Mouse (Mus musculus) ES-E14 (cell line): ENCODE data around the gene Fam20b. TPM values are rescaled to one million over a fixed set of nuclear protein-coding genes. Genes with fewer than 3 reads are reported as not detected.

Experiments
- DNase-seq: peaks from one replicate; pipeline ENCODE4 v3.0.0-alpha.2; 2013; ENCODE audit warnings: low read depth, low spot score
- H3K27ac ChIP-seq: 2 replicates; pipeline ENCODE4 v1.5.1; 2012; ENCODE audit warnings: low read depth, mild to moderate bottlenecking, low read length, moderate library complexity, mixed read lengths; ENCODE audit not compliant: poor library complexity, insufficient read depth, severe bottlenecking
- H3K36me3 ChIP-seq: 2 replicates; pipeline ENCODE4 v1.6.1; 2012; ENCODE audit warnings: mild to moderate bottlenecking, low read length, moderate library complexity, mixed read lengths; ENCODE audit not compliant: control insufficient read depth, poor library complexity, insufficient read depth, severe bottlenecking
- H3K4me1 ChIP-seq, 2 experiments: fragments of 150-350 bp in 1 of 2; sonication (generic) in 1 of 2; 2 replicates each; pipeline ENCODE4 v1.6.1; 2012; ENCODE audit warnings: low read length in 2 of 2, mild to moderate bottlenecking in 1 of 2, mixed read lengths in 1 of 2; ENCODE audit not compliant: control insufficient read depth in 2 of 2, insufficient read depth in 2 of 2, poor library complexity in 1 of 2
- H3K4me3 ChIP-seq, 2 experiments: fragments of 150-350 bp in 1 of 2; sonication (generic) in 1 of 2; 2 replicates each; pipeline ENCODE4 v1.5.1; 2012; ENCODE audit warnings: low read length in 2 of 2, low read depth in 1 of 2, mild to moderate bottlenecking in 1 of 2, mixed read lengths in 1 of 2; ENCODE audit not compliant: insufficient read depth in 1 of 2, poor library complexity in 1 of 2, severe bottlenecking in 1 of 2
- H3K9ac ChIP-seq: 2 replicates; pipeline ENCODE4 v1.6.1; 2012; ENCODE audit warnings: low read depth, mild to moderate bottlenecking, low read length, mixed read lengths; ENCODE audit not compliant: poor library complexity, insufficient read depth, severe bottlenecking
- H3K9me3 ChIP-seq: fragments of 150-350 bp; sonication (generic); 2 replicates; pipeline ENCODE4 v1.6.1; 2012; ENCODE audit warnings: low read depth, mild to moderate bottlenecking, low read length; ENCODE audit not compliant: control insufficient read depth, insufficient read depth
- CHD2 ChIP-seq: IDR thresholded peaks from 2 replicates; pipeline ENCODE4 v1.6.1; 2014; ENCODE audit warnings: mild to moderate bottlenecking, low read depth, low read length, inconsistent platforms
- HCFC1 ChIP-seq: IDR thresholded peaks from 2 replicates; pipeline ENCODE4 v1.6.1; 2012; ENCODE audit warnings: low read length, inconsistent platforms, borderline replicate concordance; ENCODE audit not compliant: insufficient read depth
- MAFK ChIP-seq: IDR thresholded peaks from 2 replicates; pipeline ENCODE4 v1.6.1; 2014; ENCODE audit warnings: mild to moderate bottlenecking, low read depth, low read length, inconsistent platforms; ENCODE audit not compliant: insufficient read depth
- ZC3H11A ChIP-seq: IDR thresholded peaks from 2 replicates; pipeline ENCODE4 v1.6.1; 2012; ENCODE audit warnings: low read depth, mild to moderate bottlenecking, inconsistent platforms, low read length, borderline replicate concordance
- ZNF384 ChIP-seq: IDR thresholded peaks from 2 replicates; pipeline ENCODE4 v1.6.1; 2012; ENCODE audit warnings: low read depth, low read length, inconsistent platforms
- in situ Hi-C, 2 experiments: fragments of 600-800 bp; cut with MboI; formaldehyde crosslinking; loops; one replicate each; pipeline ENCODE4 v1.15.1; 2025; ENCODE audit warnings: low sequenced_read_pairs in 2 of 2, inconsistent platforms in 1 of 2; ENCODE audit not compliant: unreplicated experiment in 2 of 2
- total RNA-seq: library from RNA; depleted of rRNA; stranded (reverse); fragments of 300-350 nt; gene quantifications from 2 replicates; pipeline ENCODE4 v1.2.3, GENCODE M21; 2012

Gene Fam20b
- total RNA-seq, 1 experiment, result 22.2 TPM

DNA sequence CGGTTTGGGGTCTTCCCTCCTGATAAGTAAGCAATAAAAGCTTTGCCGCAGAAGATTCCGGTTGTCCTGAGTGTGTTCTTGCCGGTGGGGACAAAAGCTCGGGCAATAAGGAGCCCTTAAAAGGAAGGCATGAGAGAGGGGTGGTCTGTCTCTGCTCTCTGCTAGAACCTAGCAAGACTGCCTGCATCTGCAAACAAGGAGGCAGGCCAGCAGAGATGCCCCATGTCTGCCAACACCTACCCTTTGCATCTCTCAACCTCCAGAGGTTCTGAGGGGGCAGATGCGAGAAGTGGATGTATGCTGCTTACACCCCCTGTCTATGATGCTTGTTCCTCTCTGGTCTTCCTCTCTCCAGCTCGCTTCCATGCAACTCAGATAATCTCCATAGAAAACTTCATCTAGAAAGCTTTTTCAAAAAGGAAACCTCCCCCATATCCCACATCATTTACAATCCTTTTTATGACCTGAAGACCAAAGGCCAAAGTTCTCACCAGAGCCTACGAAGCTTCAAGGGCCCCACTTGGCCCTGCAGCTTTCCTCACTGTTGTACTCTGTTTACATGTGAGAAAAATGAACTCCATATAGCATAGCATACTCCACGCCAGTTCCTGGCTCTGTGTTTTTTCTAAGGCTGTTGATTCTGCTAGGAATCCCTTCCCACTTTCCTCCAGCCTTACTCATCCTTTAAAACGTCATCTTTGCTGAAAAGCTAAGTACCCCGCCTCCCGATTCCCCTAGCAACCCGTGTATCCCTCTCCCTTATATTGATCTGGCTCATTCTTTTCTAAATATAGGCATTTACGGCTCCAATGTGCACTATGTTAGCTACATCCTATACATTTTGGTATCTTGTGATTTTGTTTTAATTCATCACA lies 8.6 kb upstream of the Fam20b start:
- H3K36me3 ChIP-seq, result no peaks in the 10 kb centered on the region
- no peaks in the 10 kb centered on the region for H3K9me3 ChIP-seq
- no peak overlapping the region for H3K4me3 ChIP-seq
- no peak for DNase-seq
- no peak for TF ChIP-seq ZNF384
- TF ChIP-seq CHD2, result no peak
- no peak for TF ChIP-seq HCFC1
- no peak for TF ChIP-seq ZC3H11A
- TF ChIP-seq MAFK, result no peak
- H3K4me1 ChIP-seq, result no peaks in the 10 kb centered on the region
- H3K27ac ChIP-seq, result no peak overlapping the region
- H3K9ac ChIP-seq, result no peak overlapping the region
- in situ Hi-C loops, result no loop called here

DNA sequence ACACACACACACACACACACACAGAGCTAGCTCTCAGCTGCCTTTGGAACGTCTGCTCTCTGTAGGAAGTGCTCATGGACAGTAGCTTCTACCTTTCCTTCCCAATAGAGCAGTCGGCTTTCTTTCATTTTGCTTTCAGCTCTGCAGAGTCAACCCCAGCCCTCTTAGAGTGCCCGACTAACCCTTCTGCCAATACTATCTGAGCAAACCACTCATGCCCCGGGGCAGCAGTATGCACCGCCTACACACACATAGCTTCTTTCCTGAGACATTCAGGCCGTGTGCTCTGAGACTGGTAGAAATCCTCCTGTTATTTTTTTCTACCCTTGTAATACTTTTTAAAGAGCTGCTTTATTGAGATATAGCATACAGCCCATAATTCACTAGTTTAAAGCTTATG lies 3.2 kb upstream of the Fam20b start:
- no peak for TF ChIP-seq CHD2
- no peak for TF ChIP-seq ZNF384
- no peak for TF ChIP-seq HCFC1
- TF ChIP-seq ZC3H11A, result no peak
- no peak for TF ChIP-seq MAFK
- Histone ChIP-seq H3K9ac (no peak overlapping the region), H3K27ac (no peak overlapping the region), H3K9me3 (no peaks in the 10 kb centered on the region), H3K4me3 (no peak overlapping the region), H3K4me1 (0 out of 4 replicates have a peak, but pooled peaks cover 0 to 3% of the 10 kb centered on the region in 2 experiments), H3K36me3 (no peaks in the 10 kb centered on the region)
- in situ Hi-C loops, result no loop called here
- no peak for DNase-seq

DNA sequence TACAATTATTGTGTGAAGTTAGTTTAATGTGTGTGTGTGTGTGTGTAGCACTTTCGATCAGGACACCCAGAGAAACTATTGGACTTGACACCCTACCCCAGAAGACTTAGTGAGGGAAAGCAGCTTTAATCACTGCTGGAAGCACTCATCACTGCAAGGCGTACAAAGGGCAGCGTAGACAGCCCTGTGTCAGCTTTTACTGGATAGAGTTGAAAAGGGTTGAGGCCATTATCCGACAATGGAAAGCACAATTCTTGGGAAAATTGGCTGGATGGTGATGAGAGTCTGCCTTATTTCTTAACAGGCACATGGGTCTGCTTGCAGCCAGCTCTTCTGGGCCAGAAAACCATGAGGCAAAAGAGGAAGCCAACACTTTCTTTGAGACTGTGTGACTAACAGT lies 1.2 kb upstream of the Fam20b start:
- peaks cover 0 to 5% of the 10 kb centered on the region in 2 experiments; a peak in 1 of 4 replicates for H3K4me1 ChIP-seq
- H3K4me3 ChIP-seq, result no peak overlapping the region
- H3K27ac ChIP-seq, result no peak overlapping the region
- H3K9ac ChIP-seq, result no peak overlapping the region
- no peaks in the 10 kb centered on the region for H3K9me3 ChIP-seq
- no peak for DNase-seq
- no peaks in the 10 kb centered on the region for H3K36me3 ChIP-seq
- in situ Hi-C loops, result no loop called here
- TF ChIP-seq HCFC1, result no peak
- TF ChIP-seq CHD2, result no peak
- no peak for TF ChIP-seq MAFK
- TF ChIP-seq ZNF384, result no peak
- no peak for TF ChIP-seq ZC3H11A

DNA sequence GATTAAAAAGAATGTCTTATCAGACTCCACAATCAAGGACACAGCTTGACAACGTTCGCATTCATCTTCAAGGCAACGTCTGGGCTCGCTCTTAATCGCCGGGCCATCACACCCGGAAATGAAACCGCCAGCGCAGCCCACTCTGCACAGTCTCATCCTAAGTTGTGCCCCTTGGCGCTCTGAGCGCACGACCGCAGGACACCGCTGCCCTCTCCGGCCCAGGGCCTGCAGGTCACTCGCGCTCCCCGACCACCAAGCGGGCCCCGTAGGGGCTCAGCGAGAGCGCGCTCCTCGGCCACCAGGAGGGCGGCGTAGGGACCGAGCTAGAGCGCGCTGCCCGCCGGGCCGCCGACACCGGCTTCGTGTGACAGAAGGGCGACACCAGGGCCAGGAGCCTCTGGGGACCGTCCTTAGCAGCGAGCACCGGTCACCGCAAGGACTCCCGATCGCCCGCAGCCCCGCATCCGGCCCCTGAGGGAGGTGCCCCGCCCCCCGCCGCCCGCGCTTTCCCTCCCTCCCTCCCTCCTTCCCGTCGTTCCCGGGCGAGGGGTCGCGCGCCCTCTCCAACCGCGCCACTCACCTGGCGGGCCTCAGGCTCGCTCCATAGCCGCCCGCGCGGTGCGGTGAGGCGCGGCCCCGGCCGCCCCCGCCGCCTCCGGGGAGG lies 468 bp downstream of the Fam20b start:
- TF ChIP-seq CHD2 (no peak), MAFK (no peak), HCFC1 (no peak), ZNF384 (no peak), ZC3H11A (no peak)
- H3K27ac ChIP-seq, result peak overlapping the region; percentile 46; the same call in 1 of the 2 replicates
- peak; percentile 47 for DNase-seq
- no peaks in the 10 kb centered on the region for H3K36me3 ChIP-seq
- peak overlapping the region; percentile 79 to 97 for H3K4me3 ChIP-seq
- H3K9me3 ChIP-seq, result no peaks in the 10 kb centered on the region
- H3K4me1 ChIP-seq, result peaks cover 0 to 5% of the 10 kb centered on the region in 2 experiments; a peak in 1 of 4 replicates
- H3K9ac ChIP-seq, result peak overlapping the region; percentile 85
- in situ Hi-C loops, result no loop called here
